Mouse (Mus musculus) cortical plate, adult 2 months (tissue): ENCODE measurements around the gene Phactr3.

Source experiments
- CTCF ChIP-seq: fragments of 200-500 bp; IDR thresholded peaks from 2 replicates; pipeline ENCODE4 v1.5.1; 2011; ENCODE audit warnings: mild to moderate bottlenecking, control low read depth, low read length; ENCODE audit not compliant: insufficient read depth; ENCODE audit errors: extremely low read depth
- POLR2A ChIP-seq: fragments of 200-500 bp; IDR thresholded peaks from 2 replicates; pipeline ENCODE4 v1.6.1; 2011; ENCODE audit warnings: mild to moderate bottlenecking, low read length, control low read depth; ENCODE audit not compliant: insufficient read depth; ENCODE audit errors: extremely low read depth

DNA sequence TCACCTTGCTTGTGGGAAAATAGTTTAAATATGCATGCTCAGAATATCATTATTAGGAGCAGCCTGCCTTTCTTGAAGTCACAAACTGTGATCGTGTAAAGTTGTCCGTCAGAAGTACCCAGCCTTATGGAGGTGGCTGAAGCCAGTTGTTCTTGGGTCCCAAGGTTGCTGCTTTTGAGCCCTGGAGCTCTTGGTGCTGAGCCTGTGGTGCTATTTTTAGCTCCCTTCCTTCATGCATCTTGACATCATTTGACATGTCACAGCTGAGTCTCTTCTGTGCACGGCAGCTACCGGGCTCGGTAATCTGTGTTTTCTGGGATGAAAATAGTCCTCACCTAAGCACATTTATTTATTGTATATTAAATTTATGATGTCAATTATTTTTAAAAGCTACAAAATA is 76.1 kb downstream of the Phactr3 start:
- no peak for TF ChIP-seq POLR2A
- TF ChIP-seq CTCF: no peak
